Mouse (Mus musculus) embryonic facial prominence, embryonic 11.5 days (tissue): ENCODE results near the gene Sh3rf1. TPM values are rescaled to one million over a fixed set of nuclear protein-coding genes. Genes with fewer than 3 reads are reported as not detected.

Experiments
- ATAC-seq: fragments of 200-750 bp; cut with Nextera tagmentation; replicated peaks from 2 replicates; pipeline ENCODE4 v1.8.0; 2017; ENCODE audit warnings: low read depth; ENCODE audit not compliant: insufficient number of reproducible peaks, low FRiP score, low TSS enrichment
- DNase-seq: peaks from one replicate; pipeline ENCODE4 v3.0.0-alpha.2; 2015; ENCODE audit warnings: low spot score
- H3K27ac ChIP-seq: fragments of 300-500 bp; sonication (generic); replicated peaks from 2 replicates; pipeline ENCODE4 v1.5.1; 2014; ENCODE audit warnings: mild to moderate bottlenecking, low read depth, low read length, control low read depth
- H3K27me3 ChIP-seq: fragments of 300-500 bp; sonication (generic); 2 replicates; pipeline ENCODE4 v1.6.1; 2014; ENCODE audit warnings: mild to moderate bottlenecking, low read length, moderate library complexity, mixed read lengths; ENCODE audit not compliant: control insufficient read depth, insufficient read depth
- H3K36me3 ChIP-seq: fragments of 300-500 bp; sonication (generic); replicated peaks from 2 replicates; pipeline ENCODE4 v1.6.1; 2014; ENCODE audit warnings: low read depth, mild to moderate bottlenecking, low read length, moderate library complexity, mixed read lengths; ENCODE audit not compliant: control insufficient read depth, insufficient read depth
- H3K4me1 ChIP-seq: fragments of 300-500 bp; sonication (generic); 2 replicates; pipeline ENCODE4 v1.6.1; 2014; ENCODE audit warnings: low read length, mixed read lengths; ENCODE audit not compliant: control insufficient read depth, insufficient read depth
- H3K4me2 ChIP-seq: fragments of 300-500 bp; sonication (generic); 2 replicates; pipeline ENCODE4 v1.6.1; 2014; ENCODE audit warnings: low read depth, mild to moderate bottlenecking, control low read depth, low read length, moderate library complexity
- H3K4me3 ChIP-seq: fragments of 300-500 bp; sonication (generic); 2 replicates; pipeline ENCODE4 v1.5.1; 2014; ENCODE audit warnings: low read depth, low read length, control low read depth
- H3K9ac ChIP-seq: fragments of 300-500 bp; sonication (generic); replicated peaks from 2 replicates; pipeline ENCODE4 v1.6.1; 2014; ENCODE audit warnings: mild to moderate bottlenecking, control low read depth, low read length
- H3K9me3 ChIP-seq: fragments of 300-500 bp; sonication (generic); replicated peaks from 2 replicates; pipeline ENCODE4 v1.6.1; 2016; ENCODE audit warnings: mild to moderate bottlenecking, low read length, inconsistent platforms, mixed read lengths; ENCODE audit not compliant: control insufficient read depth
- WGBS: fragments of 180-500 bp; shearing (Covaris S2); extraction: QIAGEN DNeasy Blood & Tissue Kit; methylation state at CpG from one replicate; pipeline ENCODE4 v1.1.7; 2014; 5-methylcytosine and 5-hydroxymethylcytosine counted together
- polyA plus RNA-seq: library from polyadenylated mRNA; unstranded; fragments of >200 nt; fragmentation: Nextera tagmentation; extraction: Ambion mirVana; gene quantifications from 2 replicates; pipeline ENCODE4 v1.2.1, GENCODE M21; 2014

Sh3rf1 gene
- polyA plus RNA-seq, 1 experiment from 2014 or later = 14.7 TPM

GRCm38 (mm10) chr8:61435481-61435880, 211.8 kb downstream of the Sh3rf1 start:
- DNase-seq (no peak), ATAC-seq (no peak)
- H3K9me3 ChIP-seq = no peaks in the 10 kb centered on the region
- H3K4me2 ChIP-seq = no peak overlapping the region
- WGBS = 88% methylated on average over 5 of the region's 5 CpGs
- H3K27me3 ChIP-seq = no peaks in the 10 kb centered on the region
- H3K36me3 ChIP-seq = no peaks in the 10 kb centered on the region
- H3K27ac ChIP-seq = no peak overlapping the region
- H3K4me3 ChIP-seq = no peak overlapping the region
- H3K9ac ChIP-seq = no peak overlapping the region
- no peaks in the 10 kb centered on the region for H3K4me1 ChIP-seq

- H3K4me1 ChIP-seq = no peaks in the 10 kb centered on the region
- DNase-seq = no peak
- WGBS = 66% methylated on average over 3 of the region's 3 CpGs
- H3K9ac ChIP-seq = no peak overlapping the region
- no peaks in the 10 kb centered on the region for H3K27me3 ChIP-seq
- no peak overlapping the region for H3K27ac ChIP-seq
- no peaks in the 10 kb centered on the region for H3K9me3 ChIP-seq
- H3K36me3 ChIP-seq = no peaks in the 10 kb centered on the region
- H3K4me2 ChIP-seq = no peak overlapping the region
- H3K4me3 ChIP-seq = no peak overlapping the region
- ATAC-seq = no peak
These were observed 212.5 kb downstream of the Sh3rf1 start for GRCm38 (mm10) chr8:61436147-61436546.

GRCm38 (mm10) chr8:61436586-61437304, 213.1 kb downstream of the Sh3rf1 start:
- Histone ChIP-seq H3K36me3 (no peaks in the 10 kb centered on the region), H3K4me2 (no peak overlapping the region), H3K27ac (no peak overlapping the region), H3K4me3 (no peak overlapping the region), H3K9ac (no peak overlapping the region), H3K4me1 (no peaks in the 10 kb centered on the region), H3K27me3 (no peaks in the 10 kb centered on the region), H3K9me3 (no peaks in the 10 kb centered on the region)
- DNase-seq (no peak), ATAC-seq (no peak)
- WGBS = 46% methylated on average over 9 of the region's 9 CpGs

- Histone ChIP-seq H3K4me3 (no peak overlapping the region), H3K4me2 (no peak overlapping the region), H3K9me3 (no peaks in the 10 kb centered on the region), H3K4me1 (no peaks in the 10 kb centered on the region), H3K27ac (no peak overlapping the region), H3K27me3 (no peaks in the 10 kb centered on the region), H3K36me3 (no peaks in the 10 kb centered on the region), H3K9ac (no peak overlapping the region)
- DNase-seq (no peak), ATAC-seq (no peak)
These were observed 213.6 kb downstream of the Sh3rf1 start for GRCm38 (mm10) chr8:61437305-61437605.

- no peaks in the 10 kb centered on the region for H3K9me3 ChIP-seq
- H3K27me3 ChIP-seq = no peaks in the 10 kb centered on the region
- no peak overlapping the region for H3K27ac ChIP-seq
- no peak overlapping the region for H3K4me2 ChIP-seq
- DNase-seq (no peak), ATAC-seq (no peak)
- H3K36me3 ChIP-seq = no peaks in the 10 kb centered on the region
- H3K4me3 ChIP-seq = no peak overlapping the region
- WGBS = 89% methylated on average over 3 of the region's 3 CpGs
- no peaks in the 10 kb centered on the region for H3K4me1 ChIP-seq
- H3K9ac ChIP-seq = no peak overlapping the region
These were observed 219.3 kb downstream of the Sh3rf1 start for GRCm38 (mm10) chr8:61442988-61443387.

- ATAC-seq = no peak; the same call in 1 of the 2 replicates
- 51% methylated on average over 3 of the region's 3 CpGs for WGBS
- no peak overlapping the region for H3K27ac ChIP-seq
These were observed 220.7 kb downstream of the Sh3rf1 start for GRCm38 (mm10) chr8:61444358-61444757.

More at GRCm38 (mm10) chr8:61444358-61444757, 220.7 kb downstream of the Sh3rf1 start:
- no peaks in the 10 kb centered on the region for H3K9me3 ChIP-seq
- no peaks in the 10 kb centered on the region for H3K36me3 ChIP-seq
- H3K27me3 ChIP-seq = no peaks in the 10 kb centered on the region
- H3K4me1 ChIP-seq = no peaks in the 10 kb centered on the region
- DNase-seq = no peak
- H3K4me2 ChIP-seq = no peak overlapping the region
- no peak overlapping the region for H3K4me3 ChIP-seq
- no peak overlapping the region for H3K9ac ChIP-seq

Other genes with a start within 250 kb of the Sh3rf1 start
- gene Clcn3, start 240.6 kb upstream of the Sh3rf1 start, polyA plus RNA-seq = 18.0 and 19.7 TPM in 2 replicates
- gene Nek1, start 230.7 kb upstream of the Sh3rf1 start, polyA plus RNA-seq = 22.7 and 24.5 TPM in 2 replicates